Mouse (Mus musculus): Measurements from ENCODE around the gene Slc25a35.

DNA sequence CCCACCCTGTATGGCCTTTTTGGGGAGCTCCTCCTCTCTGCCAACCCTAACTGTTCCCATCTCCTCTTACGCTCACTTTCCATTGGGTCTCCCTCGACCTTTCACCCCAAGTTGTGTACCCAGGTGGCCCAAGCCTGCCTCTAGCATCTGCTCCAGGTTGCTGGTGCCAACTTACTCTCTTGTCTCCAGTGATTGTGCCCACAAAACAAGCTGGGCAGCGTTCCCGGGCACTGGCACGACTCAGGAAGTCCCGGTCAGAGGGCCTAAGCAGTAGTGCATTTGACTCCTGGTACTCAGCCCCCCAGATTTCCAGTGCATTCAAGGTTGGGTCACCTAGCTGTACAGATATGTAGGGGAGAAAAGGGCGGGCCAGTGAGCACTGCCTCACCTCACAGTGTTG, 25.2 kb downstream of the Slc25a35 start:
- TF ChIP-seq ZC3H11A (IDR thresholded peaks at IDR 0.05; ENCODE audit: borderline replicate concordance, low read depth, low read length), result no peak
- no peak for TF ChIP-seq MAFK (IDR thresholded peaks at IDR 0.05; ENCODE audit: insufficient read depth, low read depth, low read length)
- no peak for TF ChIP-seq CHD2 (IDR thresholded peaks at IDR 0.05; ENCODE audit: low read depth, low read length)
